ENCODE assay signal across 10 mouse cellular contexts in the genomic region with DNA sequence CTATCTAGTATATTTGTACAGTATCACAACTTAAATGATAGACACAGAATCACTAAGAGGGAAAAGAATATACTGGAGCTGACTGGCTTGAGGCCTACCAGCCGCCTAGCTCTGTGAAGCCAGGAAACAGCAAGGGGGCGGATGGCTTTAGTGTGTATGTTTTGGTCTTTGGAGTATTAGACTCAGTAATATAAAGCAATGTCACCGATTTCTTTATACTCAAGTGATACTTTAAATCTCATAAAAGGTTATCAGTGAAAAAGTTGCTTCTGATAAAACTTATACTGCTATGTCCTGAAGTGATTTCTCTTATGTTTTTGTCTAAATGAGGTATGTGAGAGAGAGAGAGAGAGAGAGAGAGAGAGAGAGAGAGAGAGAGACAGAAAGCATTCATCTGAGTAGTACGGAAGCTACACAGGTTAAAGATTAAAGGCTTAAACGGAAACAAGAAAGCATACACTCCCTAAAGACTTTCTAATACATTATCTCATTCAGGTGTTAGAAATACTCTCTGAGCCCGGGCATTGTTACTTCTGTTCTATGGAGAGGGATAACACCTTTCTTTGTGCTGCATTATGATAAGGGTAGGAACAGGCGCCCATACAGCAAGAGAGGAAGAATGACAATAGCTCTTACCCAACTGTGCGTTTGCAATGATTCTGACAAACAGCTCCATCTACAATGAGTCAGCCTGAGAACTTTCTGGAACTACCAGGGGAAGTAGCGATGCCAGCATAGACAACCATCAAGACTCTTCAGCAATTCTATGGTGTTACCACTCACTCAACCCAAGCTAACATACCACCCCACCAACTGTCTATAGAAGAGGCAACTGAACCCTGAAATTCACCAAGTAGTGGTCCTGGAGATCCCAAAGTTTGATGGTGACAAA. TPM values are rescaled to one million over a fixed set of nuclear protein-coding genes. Genes with fewer than 3 reads are reported as not detected.
A peak's percentile ranks its signal among the peaks of the same experiment; 100 is the strongest.
DNase-seq lines count a peak whose midpoint lies in the region; ATAC-seq lines count a peak whose summit lies in the region.
"Had no signal": no experiment of that assay in that cellular context is flagged by ENCODE, and none has a peak within 500 bp of the region (broad histone marks: within the 10 kb centered on the region; RNA-seq: fewer than 3 reads in every experiment).

No protein-coding gene starts in this region.

- H3K4me1 ChIP-seq in hindbrain, embryonic 14.5 days (replicated peaks; ENCODE audit: control insufficient read depth, insufficient read depth, low read length), result peaks cover 13% of the 10 kb centered on the region
- peaks cover 9% of the 10 kb centered on the region for H3K4me1 ChIP-seq in hindbrain, embryonic 16.5 days (ENCODE audit: control insufficient read depth, insufficient read depth, low read depth, low read length)
- H3K4me1 ChIP-seq in neural tube, embryonic 13.5 days (replicated peaks), result peaks cover 19% of the 10 kb centered on the region
- H3K4me1 ChIP-seq in embryonic facial prominence, embryonic 14.5 days (ENCODE audit: control insufficient read depth, insufficient read depth, low read length), result peaks cover 7% of the 10 kb centered on the region; the same call in 1 of the 2 replicates
- H3K4me1 ChIP-seq in neural tube, embryonic 14.5 days (ENCODE audit: control insufficient read depth, insufficient read depth, low read length), result peaks cover 20% of the 10 kb centered on the region

- H3K4me3 ChIP-seq in hindbrain, embryonic 14.5 days (replicated peaks; ENCODE audit: low read length), result no peak overlapping the region
- no peak overlapping the region for H3K4me3 ChIP-seq in hindbrain, embryonic 16.5 days (ENCODE audit: low read length)
- H3K4me3 ChIP-seq in neural tube, embryonic 13.5 days, result no peak overlapping the region
- no peak overlapping the region for H3K4me3 ChIP-seq in embryonic facial prominence, embryonic 14.5 days (ENCODE audit: low read depth, low read length)
- no peak overlapping the region for H3K4me3 ChIP-seq in neural tube, embryonic 14.5 days (ENCODE audit: low read depth, low read length)

- no peaks in the 10 kb centered on the region for H3K27me3 ChIP-seq in hindbrain, embryonic 14.5 days (ENCODE audit: control insufficient read depth, insufficient read depth, low read length)
- H3K27me3 ChIP-seq in hindbrain, embryonic 16.5 days (replicated peaks; ENCODE audit: control insufficient read depth, insufficient read depth, low read length), result no peaks in the 10 kb centered on the region
- H3K27me3 ChIP-seq in neural tube, embryonic 13.5 days, result peaks cover 39% of the 10 kb centered on the region
- H3K27me3 ChIP-seq in embryonic facial prominence, embryonic 14.5 days (replicated peaks; ENCODE audit: control insufficient read depth, insufficient read depth, low read length), result no peaks in the 10 kb centered on the region
- H3K27me3 ChIP-seq in neural tube, embryonic 14.5 days (ENCODE audit: control insufficient read depth, insufficient read depth, low read length), result no peaks in the 10 kb centered on the region
- H3K27me3 ChIP-seq: embryonic facial prominence, embryonic 12.5 days; limb, embryonic 12.5 days had no signal

- no peak overlapping the region for H3K9ac ChIP-seq in hindbrain, embryonic 14.5 days
- no peak overlapping the region for H3K9ac ChIP-seq in hindbrain, embryonic 16.5 days (ENCODE audit: low read depth, low read length)
- H3K9ac ChIP-seq in neural tube, embryonic 13.5 days, result no peak overlapping the region
- no peak overlapping the region for H3K9ac ChIP-seq in embryonic facial prominence, embryonic 14.5 days (ENCODE audit: low read depth, low read length)
- H3K9ac ChIP-seq in neural tube, embryonic 14.5 days (replicated peaks; ENCODE audit: low read depth, low read length), result no peak overlapping the region
- H3K9ac ChIP-seq: embryonic facial prominence, embryonic 12.5 days; limb, embryonic 12.5 days had no signal

- DNase-seq in hindbrain, embryonic 14.5 days (ENCODE audit: low spot score), result no peak
- no peak for DNase-seq in neural tube, embryonic 10.5 days (ENCODE audit: extremely low spot score, low spot score)
- no peak for DNase-seq in embryonic facial prominence, embryonic 14.5 days (ENCODE audit: low spot score)
- no peak for DNase-seq in frontal cortex, postnatal 10 days (ENCODE audit: low spot score in 2 of 2)
- DNase-seq in c-Kit-positive CD71-positive TER-119-positive erythroid progenitor cells, embryonic 14.5 days (ENCODE audit: low spot score), result no peak

- no peak overlapping the region for H3K4me2 ChIP-seq in hindbrain, embryonic 14.5 days (replicated peaks)
- H3K4me2 ChIP-seq in hindbrain, embryonic 16.5 days (ENCODE audit: low read length), result no peak overlapping the region
- H3K4me2 ChIP-seq in neural tube, embryonic 13.5 days, result no peak overlapping the region
- no peak overlapping the region for H3K4me2 ChIP-seq in embryonic facial prominence, embryonic 14.5 days (ENCODE audit: low read depth, low read length)
- no peak overlapping the region for H3K4me2 ChIP-seq in neural tube, embryonic 14.5 days (ENCODE audit: low read depth, low read length)

- 84% methylated on average over 9 of the region's 9 CpGs for WGBS in hindbrain, embryonic 14.5 days
- WGBS in hindbrain, embryonic 16.5 days, result 83% methylated on average over 9 of the region's 9 CpGs
- 83% methylated on average over 9 of the region's 9 CpGs for WGBS in neural tube, embryonic 13.5 days
- 85% methylated on average over 9 of the region's 9 CpGs for WGBS in embryonic facial prominence, embryonic 14.5 days
- WGBS in neural tube, embryonic 14.5 days, result 82% methylated on average over 9 of the region's 9 CpGs

- no peaks in the 10 kb centered on the region for H3K9me3 ChIP-seq in hindbrain, embryonic 14.5 days (ENCODE audit: control insufficient read depth, low read length)
- H3K9me3 ChIP-seq in hindbrain, embryonic 16.5 days (ENCODE audit: control insufficient read depth, low read length), result no peaks in the 10 kb centered on the region
- H3K9me3 ChIP-seq in neural tube, embryonic 13.5 days, result no peaks in the 10 kb centered on the region
- H3K9me3 ChIP-seq in embryonic facial prominence, embryonic 14.5 days (ENCODE audit: control insufficient read depth, low read length), result no peaks in the 10 kb centered on the region
- H3K9me3 ChIP-seq in neural tube, embryonic 14.5 days (ENCODE audit: control insufficient read depth, low read length), result no peaks in the 10 kb centered on the region
- H3K9me3 ChIP-seq: embryonic facial prominence, embryonic 12.5 days; limb, embryonic 12.5 days had no signal

- H3K36me3 ChIP-seq in hindbrain, embryonic 14.5 days (replicated peaks; ENCODE audit: control insufficient read depth, insufficient read depth), result 0 out of 2 replicates have a peak, but pooled peaks cover 5% of the 10 kb centered on the region
- peaks cover 2% of the 10 kb centered on the region; the same call in 1 of the 2 replicates for H3K36me3 ChIP-seq in hindbrain, embryonic 16.5 days (ENCODE audit: control insufficient read depth, insufficient read depth, low read length)
- H3K36me3 ChIP-seq in neural tube, embryonic 13.5 days, result peaks cover 5% of the 10 kb centered on the region; the same call in 1 of the 2 replicates
- peaks cover 10% of the 10 kb centered on the region; the same call in 1 of the 2 replicates for H3K36me3 ChIP-seq in embryonic facial prominence, embryonic 14.5 days (ENCODE audit: control insufficient read depth, insufficient read depth, low read length)
- peaks cover 4% of the 10 kb centered on the region; the same call in 1 of the 2 replicates for H3K36me3 ChIP-seq in neural tube, embryonic 14.5 days (ENCODE audit: control insufficient read depth, insufficient read depth, low read length)
- H3K36me3 ChIP-seq: embryonic facial prominence, embryonic 12.5 days; limb, embryonic 12.5 days had no signal

- H3K27ac ChIP-seq in hindbrain, embryonic 14.5 days, result peak overlapping the region; percentile 32; the same call in 1 of the 2 replicates
- no peak overlapping the region for H3K27ac ChIP-seq in hindbrain, embryonic 16.5 days (ENCODE audit: low read depth, low read length)
- H3K27ac ChIP-seq in neural tube, embryonic 13.5 days (replicated peaks), result no peak overlapping the region
- 0 out of 2 replicates have a peak overlapping the region, but pooled peaks have one; percentile 18 for H3K27ac ChIP-seq in embryonic facial prominence, embryonic 14.5 days (replicated peaks; ENCODE audit: low read depth, low read length)
- peak overlapping the region; percentile 28; the same call in 1 of the 2 replicates for H3K27ac ChIP-seq in neural tube, embryonic 14.5 days (ENCODE audit: low read depth, low read length)

- no peak for ATAC-seq in hindbrain, embryonic 14.5 days (ENCODE audit: low FRiP score)
- no peak for ATAC-seq in hindbrain, embryonic 16.5 days
- 0 out of 2 replicates have a peak, but pooled peaks have one; percentile 29 for ATAC-seq in neural tube, embryonic 13.5 days (ENCODE audit: low read depth)
- no peak for ATAC-seq in embryonic facial prominence, embryonic 14.5 days (ENCODE audit: low read depth)
- 0 out of 2 replicates have a peak, but pooled peaks have one; percentile 1 for ATAC-seq in neural tube, embryonic 14.5 days (ENCODE audit: low read depth)

RNA-seq across cellular contexts. Expression of a gene that starts 39.7 kb away (rescaled TPM):
- 5.6 and 7.1 TPM in 2 replicates for polyA plus RNA-seq in hindbrain, embryonic 14.5 days (2014; fragmentation: Nextera tagmentation; extraction: Ambion mirVana)
- 4.9 and 6.2 TPM in 2 replicates for polyA plus RNA-seq in hindbrain, embryonic 16.5 days (2015; fragmentation: Nextera tagmentation; extraction: Ambion mirVana)
- 7.4 and 8.0 TPM in 2 replicates for polyA plus RNA-seq in neural tube, embryonic 13.5 days (2015; fragmentation: Nextera tagmentation; extraction: Ambion mirVana)
- polyA plus RNA-seq in embryonic facial prominence, embryonic 14.5 days (2014; fragmentation: Nextera tagmentation; extraction: Ambion mirVana), result 15.2 and 19.6 TPM in 2 replicates
- 5.5 and 6.9 TPM in 2 replicates for polyA plus RNA-seq in neural tube, embryonic 14.5 days (2014; fragmentation: Nextera tagmentation; extraction: Ambion mirVana)

Comparison
In these comparisons a context has a peak if more than half of its experiments do, and no peak if none do; other contexts are left out.
1. H3K27ac ChIP-seq: peak in hindbrain, embryonic 14.5 days (single experiment), embryonic facial prominence, embryonic 14.5 days (single experiment) and neural tube, embryonic 14.5 days (single experiment); none in hindbrain, embryonic 16.5 days (single experiment) and neural tube, embryonic 13.5 days (single experiment).
2. ATAC-seq: peak in neural tube, embryonic 13.5 days (single experiment) and neural tube, embryonic 14.5 days (single experiment); none in hindbrain, embryonic 14.5 days (single experiment), hindbrain, embryonic 16.5 days (single experiment) and embryonic facial prominence, embryonic 14.5 days (single experiment).